Mouse (Mus musculus) stomach, postnatal 0 days (tissue): ENCODE data around the gene Gm49322. TPM values are rescaled to one million over a fixed set of nuclear protein-coding genes. Genes with fewer than 3 reads are reported as not detected.
A peak's percentile ranks its signal among the peaks of the same experiment; 100 is the strongest.

Source experiments
- ATAC-seq: fragments of 200-750 bp; cut with Nextera tagmentation; 2 replicates; pipeline ENCODE4 v1.8.0; 2017; ENCODE audit not compliant: low FRiP score, low TSS enrichment
- DNase-seq: peaks from one replicate; pipeline ENCODE4 v3.0.0-alpha.2; 2016; ENCODE audit warnings: low spot score
- H3K27ac ChIP-seq: fragments of 300-500 bp; sonication (generic); replicated peaks from 2 replicates; pipeline ENCODE4 v1.5.1; 2014; ENCODE audit warnings: mild to moderate bottlenecking, control low read depth
- H3K27me3 ChIP-seq: fragments of 300-500 bp; sonication (generic); 2 replicates; pipeline ENCODE4 v1.6.1; 2014; ENCODE audit warnings: low read length; ENCODE audit not compliant: control insufficient read depth, insufficient read depth
- H3K36me3 ChIP-seq: fragments of 300-500 bp; sonication (generic); 2 replicates; pipeline ENCODE4 v1.6.1; 2014; ENCODE audit warnings: low read length, mixed read lengths; ENCODE audit not compliant: control insufficient read depth, insufficient read depth
- H3K4me1 ChIP-seq: fragments of 300-500 bp; sonication (generic); replicated peaks from 2 replicates; pipeline ENCODE4 v1.6.1; 2014; ENCODE audit warnings: antibody characterized with exemption; ENCODE audit not compliant: control insufficient read depth, insufficient read depth
- H3K4me2 ChIP-seq: fragments of 300-500 bp; sonication (generic); replicated peaks from 2 replicates; pipeline ENCODE4 v1.6.1; 2014; ENCODE audit warnings: low read depth, mild to moderate bottlenecking, control low read depth, moderate library complexity
- H3K4me3 ChIP-seq: fragments of 300-500 bp; sonication (generic); 2 replicates; pipeline ENCODE4 v1.5.1; 2014; ENCODE audit warnings: low read depth, low read length, control low read depth
- H3K9ac ChIP-seq: fragments of 300-500 bp; sonication (generic); 2 replicates; pipeline ENCODE4 v1.6.1; 2014; ENCODE audit warnings: mild to moderate bottlenecking, low read length, control low read depth, mixed read lengths
- H3K9me3 ChIP-seq: fragments of 300-500 bp; sonication (generic); 2 replicates; pipeline ENCODE4 v1.6.1; 2016; ENCODE audit warnings: low read length; ENCODE audit not compliant: control insufficient read depth
- CTCF ChIP-seq: IDR thresholded peaks from 2 replicates; pipeline ENCODE4 v1.5.1; 2016; ENCODE audit warnings: antibody characterized with exemption, low read depth, mild to moderate bottlenecking, moderate library complexity
- EP300 ChIP-seq: optimal IDR thresholded peaks from 2 replicates; pipeline ENCODE3; 2016; ENCODE audit warnings: antibody characterized with exemption
- WGBS: fragments of 180-500 bp; shearing (Covaris S2); extraction: QIAGEN DNeasy Blood & Tissue Kit; methylation state at CpG from one replicate; pipeline ENCODE4 v1.1.7; 2014; 5-methylcytosine and 5-hydroxymethylcytosine counted together
- polyA plus RNA-seq: library from polyadenylated mRNA; unstranded; fragments of >200 nt; fragmentation: Nextera tagmentation; extraction: Ambion mirVana; gene quantifications from 2 replicates; pipeline ENCODE4 v1.2.1, GENCODE M21; 2015

Gene Gm49322
- polyA plus RNA-seq, 1 experiment from 2014 or later: 1.7 TPM

- Histone ChIP-seq H3K27ac (peak overlapping the region; percentile 78), H3K36me3 (no peaks in the 10 kb centered on the region), H3K4me1 (peaks cover 8% of the 10 kb centered on the region; the same call in 1 of the 2 replicates), H3K27me3 (no peaks in the 10 kb centered on the region), H3K9ac (peak overlapping the region; percentile 93), H3K4me3 (peak overlapping the region; percentile 88), H3K9me3 (no peaks in the 10 kb centered on the region), H3K4me2 (peak overlapping the region; percentile 98)
- DNase-seq (no peak), ATAC-seq (peak; percentile 25)
- 3% methylated on average over 12 of the region's 12 CpGs for WGBS
- TF ChIP-seq EP300 (no peak), CTCF (no peak)
Measured at GRCm38 (mm10) chr10:80655406-80656129, 49.7 kb downstream of the Gm49322 start.

DNA sequence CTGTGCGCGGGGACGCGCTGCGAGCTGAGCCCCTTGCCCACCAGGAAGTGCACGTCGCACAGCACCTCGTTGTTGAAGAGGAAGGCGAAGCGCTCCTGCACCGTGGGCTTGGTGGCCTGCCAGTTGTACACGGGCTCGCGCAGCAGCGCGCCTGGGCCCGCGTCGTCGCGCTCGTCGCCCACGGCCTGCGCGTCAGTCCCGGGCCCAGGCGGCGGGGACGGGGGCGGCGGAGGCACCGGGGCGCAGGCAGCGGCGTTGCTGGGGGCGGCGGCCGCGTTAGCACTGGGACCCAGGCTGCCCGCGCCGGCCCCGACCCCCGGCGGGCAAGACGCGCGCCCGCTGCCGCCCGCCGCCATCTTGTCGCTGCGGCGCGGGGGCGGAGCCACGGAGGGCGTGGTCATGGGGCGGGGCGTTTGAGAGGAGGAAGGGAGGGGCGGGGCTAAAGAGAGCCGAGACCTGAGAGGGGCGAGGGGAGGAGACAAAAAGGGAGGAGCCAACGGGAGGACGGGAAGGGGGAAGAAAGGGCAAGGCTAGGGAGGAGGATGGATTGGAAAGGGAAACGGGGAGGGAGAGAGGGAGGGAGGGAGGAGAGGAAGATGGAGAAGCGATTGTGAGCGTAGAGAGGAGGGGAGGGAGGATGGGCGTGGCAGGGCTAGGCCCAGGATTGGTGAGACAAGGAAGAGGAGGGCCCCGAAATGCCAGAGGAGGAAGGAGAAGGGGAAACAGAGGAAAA lies 50.5 kb downstream of the Gm49322 start:
- H3K4me3 ChIP-seq: peak overlapping the region; percentile 88
- H3K4me1 ChIP-seq: peaks cover 8% of the 10 kb centered on the region; the same call in 1 of the 2 replicates
- peak; percentile 98 for DNase-seq
- WGBS: under 1% methylated on average over 62 of the region's 72 CpGs
- no peaks in the 10 kb centered on the region for H3K36me3 ChIP-seq
- peak; percentile 88 for ATAC-seq
- H3K9ac ChIP-seq: peak overlapping the region; percentile 93
- H3K27me3 ChIP-seq: no peaks in the 10 kb centered on the region
- H3K27ac ChIP-seq: peak overlapping the region; percentile 90
- no peak for TF ChIP-seq EP300
- no peak for TF ChIP-seq CTCF
- H3K9me3 ChIP-seq: no peaks in the 10 kb centered on the region
- H3K4me2 ChIP-seq: peak overlapping the region; percentile 98

GRCm38 (mm10) chr10:80656863-80657623 lies 51.2 kb downstream of the Gm49322 start, which contains the start of gene Btbd2:
TSS of gene Btbd2 (minus strand) at chr10:80657071.
- H3K27ac ChIP-seq: peak within 1 kb of the TSS; percentile 90
- no peak for TF ChIP-seq CTCF
- no peak for TF ChIP-seq EP300
- no peaks in the 10 kb centered on the region for H3K9me3 ChIP-seq
- H3K4me2 ChIP-seq: peak within 1 kb of the TSS; percentile 98
- H3K4me1 ChIP-seq: peaks cover 8% of the 10 kb centered on the region; the same call in 1 of the 2 replicates
- ATAC-seq: peak; percentile 33
- H3K27me3 ChIP-seq: no peaks in the 10 kb centered on the region
- H3K4me3 ChIP-seq: peak within 1 kb of the TSS; percentile 88
- no peak for DNase-seq
- H3K36me3 ChIP-seq: no peaks in the 10 kb centered on the region
- 19% methylated on average over 15 of the region's 15 CpGs for WGBS
- H3K9ac ChIP-seq: peak within 1 kb of the TSS; percentile 93

GRCm38 (mm10) chr10:80658194-80658840 lies 52.5 kb downstream of the Gm49322 start:
- H3K4me1 ChIP-seq: peaks cover 8% of the 10 kb centered on the region; the same call in 1 of the 2 replicates
- ATAC-seq: no peak
- TF ChIP-seq CTCF (no peak), EP300 (no peak)
- DNase-seq: no peak
- H3K36me3 ChIP-seq: no peaks in the 10 kb centered on the region
- H3K4me3 ChIP-seq: no peak overlapping the region
- H3K27me3 ChIP-seq: no peaks in the 10 kb centered on the region
- 81% methylated on average over 14 of the region's 14 CpGs for WGBS
- no peak overlapping the region for H3K27ac ChIP-seq
- no peak overlapping the region for H3K9ac ChIP-seq
- H3K9me3 ChIP-seq: no peaks in the 10 kb centered on the region
- no peak overlapping the region for H3K4me2 ChIP-seq

GRCm38 (mm10) chr10:80658841-80659202 lies 53.0 kb downstream of the Gm49322 start:
- TF ChIP-seq EP300 (no peak), CTCF (no peak)
- Histone ChIP-seq H3K9ac (0 out of 2 replicates have a peak overlapping the region, but pooled peaks have one; percentile 32), H3K36me3 (no peaks in the 10 kb centered on the region), H3K4me2 (peak overlapping the region; percentile 37; the same call in 1 of the 2 replicates), H3K4me3 (no peak overlapping the region), H3K4me1 (peaks cover 8% of the 10 kb centered on the region; the same call in 1 of the 2 replicates), H3K27ac (peak overlapping the region; percentile 53; the same call in 1 of the 2 replicates), H3K27me3 (no peaks in the 10 kb centered on the region), H3K9me3 (no peaks in the 10 kb centered on the region)
- DNase-seq (no peak), ATAC-seq (no peak)
- 64% methylated on average over 4 of the region's 4 CpGs for WGBS
